Mouse (Mus musculus): Measurements from ENCODE around the gene Tgfbr3.
"Not testable (repeated sequence)": the region's sequence is repeated elsewhere in the genome, so short reads cannot be mapped to it uniquely, and the experiment has no call there.

Tgfbr3 gene

DNA sequence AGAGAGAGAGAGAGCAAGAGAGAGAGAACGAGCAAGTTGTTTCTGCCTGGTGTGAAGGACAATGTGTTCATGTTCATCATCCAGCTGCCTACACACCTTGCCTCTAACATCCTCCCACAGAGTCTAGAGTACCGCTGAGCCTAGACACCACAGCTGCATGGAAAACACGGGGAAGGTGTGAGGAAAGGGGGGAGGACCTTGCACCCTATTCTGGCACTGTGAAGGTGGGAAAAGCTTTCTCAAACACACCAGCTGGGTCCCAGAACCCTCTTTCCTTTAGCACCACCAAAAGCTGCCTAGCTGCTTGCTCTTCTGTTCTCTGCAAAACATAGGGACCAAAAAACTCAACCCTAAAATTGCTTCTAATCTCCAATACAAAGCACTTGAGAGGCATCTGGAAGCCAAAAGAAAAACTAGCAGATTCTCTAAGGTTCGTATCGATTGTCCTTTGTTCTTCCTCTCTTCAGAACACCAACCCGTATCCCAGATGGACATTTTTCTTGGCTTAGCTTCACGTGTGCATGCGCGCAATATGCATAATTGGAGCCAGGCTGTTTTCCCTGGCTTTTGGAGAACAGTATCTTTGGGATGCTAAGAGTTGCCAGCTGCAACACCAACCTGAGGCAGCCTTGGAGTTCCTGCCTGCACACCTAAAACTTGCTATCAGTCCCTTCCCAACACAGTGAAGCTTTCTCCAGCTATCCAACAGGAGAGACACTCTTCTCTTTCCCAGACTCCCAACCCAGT is 6.7 kb downstream of the Tgfbr3 start:
- DNase-seq (ENCODE audit: low read depth, low spot score) = no peak

DNA sequence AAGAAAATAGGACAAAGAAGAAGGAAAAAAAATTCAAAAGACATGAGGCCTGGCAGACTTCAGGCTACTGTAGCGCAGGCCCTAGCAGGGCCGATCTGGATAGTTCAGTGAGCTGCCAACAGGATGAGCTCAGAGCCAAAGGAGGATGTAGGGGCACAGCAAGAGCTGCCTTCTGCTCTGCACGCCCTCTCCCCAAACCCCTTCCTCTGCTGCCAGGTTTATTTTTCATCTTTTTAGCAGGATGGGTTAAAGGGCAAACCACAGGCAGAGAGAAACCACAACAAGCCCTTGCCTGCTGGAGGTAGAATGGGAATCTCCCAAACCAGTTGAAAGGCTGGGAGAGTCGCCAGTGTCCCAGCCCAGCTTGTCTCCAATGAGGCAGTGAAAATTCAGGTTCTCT is 10.2 kb downstream of the Tgfbr3 start:
- DNase-seq (ENCODE audit: low read depth, low spot score) = no peak

DNA sequence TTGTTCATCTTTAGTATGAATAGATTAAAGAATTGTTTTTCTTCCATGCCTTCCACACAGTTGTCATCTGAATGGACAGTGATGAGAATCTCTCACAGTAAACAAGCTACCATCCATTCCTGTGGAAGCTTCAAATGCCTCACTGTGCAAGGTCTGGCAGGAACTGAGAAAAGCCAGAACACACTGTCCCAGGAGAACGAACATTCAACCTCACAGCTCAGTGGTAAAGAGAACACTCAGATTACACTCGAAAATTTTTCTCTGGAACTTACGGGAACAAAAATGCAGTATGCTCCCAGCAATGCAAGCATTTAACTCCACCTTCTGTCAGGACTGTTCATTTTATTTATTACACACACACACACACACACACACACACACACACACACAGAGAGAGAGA is 13.2 kb downstream of the Tgfbr3 start:
- no peak for DNase-seq (ENCODE audit: low read depth, low spot score)

DNA sequence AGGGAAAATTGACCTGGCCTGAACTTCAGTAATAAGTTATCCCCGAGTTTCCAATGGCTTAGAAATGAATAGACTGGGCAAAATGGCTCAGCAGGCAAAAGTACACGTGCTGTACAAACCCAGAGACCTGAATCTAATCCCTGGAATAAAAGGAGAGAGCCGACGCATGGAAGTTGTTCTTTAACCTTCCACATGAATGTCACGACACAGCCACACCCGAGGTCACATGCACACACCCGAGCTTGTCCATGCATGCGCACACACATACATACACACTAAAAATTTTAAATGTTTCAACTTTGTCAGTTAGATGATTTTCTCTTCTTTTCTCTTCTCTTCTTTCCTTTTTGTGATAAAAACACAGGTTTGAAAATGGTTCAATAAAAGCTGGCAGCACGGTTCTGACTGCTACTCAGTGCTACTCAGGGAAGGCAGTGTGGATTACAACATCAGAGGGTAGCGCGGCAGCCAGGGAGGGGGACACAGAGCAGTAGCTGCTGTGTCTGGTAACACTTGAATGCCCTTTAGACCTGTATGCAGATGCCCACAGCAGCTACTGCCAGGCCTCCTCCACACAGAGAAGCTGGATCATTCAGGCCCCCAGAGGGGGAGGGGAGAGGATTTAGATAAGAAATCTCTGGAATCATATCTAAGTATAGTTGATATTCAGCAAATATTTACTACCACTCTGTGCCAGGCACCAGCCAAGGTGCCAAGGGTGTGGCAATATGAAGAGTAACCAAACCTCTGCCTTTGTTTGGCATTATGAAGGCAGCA is 17.0 kb downstream of the Tgfbr3 start:
- DNase-seq (ENCODE audit: low read depth, low spot score) = no peak

DNA sequence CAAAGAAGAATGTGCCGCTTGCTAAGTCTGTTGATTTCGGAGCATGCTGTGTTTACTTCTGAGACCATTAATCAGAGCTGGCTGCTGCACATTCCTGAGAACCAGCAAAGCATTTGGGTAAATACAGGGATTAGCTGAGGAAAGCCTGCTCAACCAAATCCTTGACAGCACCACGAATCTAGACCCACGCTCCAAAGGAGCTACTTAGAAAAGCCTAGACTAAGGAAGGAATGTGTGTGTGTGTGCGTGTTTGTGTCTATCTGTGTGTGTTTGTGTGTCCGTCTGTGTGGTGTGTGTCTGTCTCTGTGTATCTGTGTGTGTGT is 20.5 kb downstream of the Tgfbr3 start:
- DNase-seq (ENCODE audit: low read depth, low spot score) = no peak

DNA sequence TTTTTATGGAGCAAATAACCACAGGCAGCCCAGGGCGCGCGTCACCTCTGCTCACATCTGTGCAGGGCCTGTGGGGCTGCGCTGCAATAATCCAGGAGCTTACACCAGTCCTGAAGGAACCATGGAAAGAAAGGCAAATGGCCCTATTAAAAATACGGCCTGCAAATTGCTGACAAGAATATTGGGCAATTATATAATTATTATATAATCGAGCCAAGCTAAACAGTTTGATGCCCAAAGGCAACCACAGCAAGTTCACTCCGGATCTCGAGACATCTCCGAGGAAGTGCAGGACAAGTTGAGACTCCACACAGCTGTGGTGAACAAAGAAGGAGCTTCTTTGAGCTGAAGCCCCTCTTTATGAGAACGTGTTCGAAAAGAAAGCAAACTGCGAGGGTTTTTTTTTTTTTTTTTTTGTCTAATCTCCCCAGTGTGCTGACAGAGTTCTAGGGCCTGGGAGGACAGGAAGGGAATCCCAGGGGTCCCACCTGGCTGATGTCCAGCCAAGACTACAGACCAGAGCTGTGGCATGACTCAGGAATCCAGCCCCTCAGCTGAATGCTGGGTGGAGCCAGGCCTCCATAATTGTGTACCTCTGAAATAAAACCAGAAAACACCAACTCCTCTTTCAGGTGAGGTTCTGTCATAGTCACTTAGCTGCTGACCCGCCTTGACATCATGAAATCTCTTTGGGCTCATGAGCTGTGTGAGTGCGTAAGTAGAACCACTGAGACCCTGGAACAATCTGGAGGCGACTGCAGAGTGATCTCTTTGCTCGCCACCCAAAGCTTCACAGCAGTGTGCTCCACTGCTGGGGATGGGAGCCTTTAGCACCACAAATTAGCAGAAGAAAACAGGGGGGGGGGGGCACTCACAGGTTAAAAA is 21.1 kb downstream of the Tgfbr3 start:
- DNase-seq (ENCODE audit: low read depth, low spot score) = no peak

DNA sequence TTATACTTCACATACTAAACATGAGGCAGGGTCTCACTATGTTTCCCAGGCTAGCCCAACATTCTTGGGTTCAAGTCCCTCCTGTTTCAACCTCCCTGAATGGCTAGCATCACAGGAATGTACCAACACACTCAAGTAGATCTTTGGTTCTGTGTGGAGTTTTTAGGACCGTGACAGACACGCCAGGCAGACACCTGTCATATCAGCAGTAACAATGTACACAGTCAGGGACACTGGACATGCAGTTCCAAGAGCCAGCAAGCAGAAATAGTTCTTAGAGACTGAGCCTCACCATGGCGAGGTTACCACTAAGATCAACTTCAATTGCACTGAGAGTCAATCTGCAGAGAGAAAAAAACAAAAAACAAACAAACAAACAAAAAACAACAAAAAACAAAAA is 22.9 kb downstream of the Tgfbr3 start:
- no peak for DNase-seq (ENCODE audit: low read depth, low spot score)

DNA sequence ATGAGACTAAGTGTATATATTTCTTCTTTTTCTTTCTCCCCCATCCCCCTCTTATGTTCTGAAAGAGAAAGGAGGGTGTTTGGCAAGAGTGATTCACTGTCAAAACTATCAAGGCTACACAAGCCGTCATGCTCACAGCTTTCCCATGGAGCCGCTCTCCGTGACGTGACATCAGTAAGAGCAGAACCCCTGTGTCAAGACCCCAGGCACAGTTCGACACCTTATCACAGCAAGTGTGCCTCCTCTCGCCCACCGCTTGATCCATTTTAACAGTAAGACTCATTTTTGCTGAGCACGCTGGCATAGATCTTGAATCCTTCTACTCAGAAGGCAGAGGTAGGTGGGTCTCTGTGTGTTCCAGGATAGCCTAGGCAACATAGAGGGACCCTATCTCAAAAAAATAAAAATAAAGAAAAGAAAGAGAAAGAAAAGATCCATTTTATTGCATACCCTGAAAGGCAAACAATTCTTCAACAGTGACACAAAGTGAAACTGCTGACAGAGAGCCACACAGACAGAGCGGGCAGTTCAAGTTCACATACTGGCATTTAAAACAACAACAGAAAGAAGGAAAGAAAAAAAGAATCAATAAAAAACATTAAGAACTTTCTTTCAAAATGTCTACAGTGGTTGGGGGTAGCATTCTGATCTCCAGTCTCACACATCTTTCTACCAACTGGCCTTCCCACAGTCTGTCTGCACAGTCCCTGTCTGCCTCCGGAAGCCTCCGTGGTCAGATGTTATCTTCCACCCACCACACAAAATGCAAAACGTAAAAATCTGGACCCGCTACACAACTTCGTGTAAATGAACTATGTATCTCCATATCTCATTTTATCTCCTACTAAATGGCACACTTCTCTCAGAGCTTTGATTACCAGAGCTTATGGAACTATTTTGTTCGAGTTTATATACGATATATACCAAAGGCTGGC is 24.7 kb downstream of the Tgfbr3 start:
- no peak for DNase-seq (ENCODE audit: low read depth, low spot score)

DNA sequence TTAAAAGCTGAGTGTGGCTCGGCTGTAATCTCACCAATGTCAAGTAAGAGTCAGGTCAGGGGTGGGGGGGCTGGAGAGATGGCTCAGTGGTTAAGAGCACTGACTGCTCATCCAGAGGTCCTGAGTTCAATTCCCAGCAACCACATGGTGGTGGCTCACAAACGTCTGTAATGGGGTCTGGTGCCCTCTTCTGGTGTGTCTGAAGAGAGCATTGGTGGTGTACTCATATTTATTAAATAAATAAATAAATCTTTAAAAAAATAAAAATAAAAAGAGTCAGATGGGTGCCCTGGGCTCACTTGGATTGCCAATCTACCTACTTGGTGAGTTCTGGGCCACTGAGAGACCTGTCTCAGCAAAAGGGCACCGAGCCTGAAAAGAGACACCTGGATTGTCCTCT is 25.6 kb downstream of the Tgfbr3 start:
- DNase-seq (ENCODE audit: low read depth, low spot score) = no peak

DNA sequence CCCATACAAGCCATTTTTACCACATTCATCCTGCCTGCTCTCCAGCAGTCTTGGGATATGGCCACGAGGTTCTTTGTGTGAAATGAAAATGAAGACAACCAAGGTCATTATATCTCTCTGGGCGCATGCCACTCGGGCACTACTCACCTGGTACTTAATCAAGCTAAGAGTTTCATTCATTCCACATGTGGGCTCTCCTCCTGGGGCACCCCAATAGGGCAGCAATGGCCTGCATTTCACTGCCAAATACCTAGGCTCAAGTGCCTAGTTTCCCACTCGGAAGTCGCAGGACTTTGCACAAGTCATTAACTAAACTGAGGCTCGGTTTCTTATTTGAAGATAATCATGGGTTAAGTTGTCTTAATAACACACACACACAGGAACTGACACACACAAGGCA is 27.5 kb downstream of the Tgfbr3 start:
- DNase-seq (ENCODE audit: low read depth, low spot score) = no peak

DNA sequence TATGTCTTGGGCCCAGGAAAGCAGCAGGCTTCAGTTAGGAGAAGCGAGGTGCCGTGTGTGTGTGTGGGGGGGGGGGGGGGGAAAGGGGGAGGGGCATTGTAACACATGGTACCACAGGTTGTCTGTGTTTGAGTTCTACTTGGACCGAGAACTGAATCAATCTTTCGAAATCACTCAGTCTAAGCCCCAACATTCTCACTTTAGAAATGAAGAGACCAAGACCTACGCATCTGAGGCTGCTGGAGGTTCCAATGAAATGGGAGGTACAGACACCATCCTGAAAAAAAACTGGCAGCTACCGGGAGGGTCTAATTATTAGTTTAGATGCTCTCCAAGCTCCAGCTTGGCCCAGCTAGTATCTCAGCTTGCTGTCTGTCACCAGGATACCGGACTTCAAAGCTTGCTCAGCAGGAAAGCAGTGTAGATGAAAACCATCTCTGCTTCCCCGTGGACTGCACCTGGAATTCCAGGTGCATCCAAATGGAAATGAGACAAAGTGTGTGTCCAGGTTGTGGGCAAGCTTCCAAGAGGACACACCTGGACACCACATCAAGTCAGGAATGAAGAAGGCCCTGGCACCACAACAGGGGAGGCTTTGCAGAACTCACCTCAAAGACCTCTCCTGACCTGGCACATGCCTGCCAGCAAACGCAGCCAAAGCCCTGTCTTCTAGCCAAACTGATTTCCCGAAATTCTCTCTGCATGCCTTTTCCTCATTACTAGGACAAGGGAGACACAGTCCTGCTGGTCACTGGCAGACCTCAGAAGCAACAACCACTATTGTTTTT is 28.5 kb downstream of the Tgfbr3 start:
- no peak for DNase-seq (ENCODE audit: low read depth, low spot score)

DNA sequence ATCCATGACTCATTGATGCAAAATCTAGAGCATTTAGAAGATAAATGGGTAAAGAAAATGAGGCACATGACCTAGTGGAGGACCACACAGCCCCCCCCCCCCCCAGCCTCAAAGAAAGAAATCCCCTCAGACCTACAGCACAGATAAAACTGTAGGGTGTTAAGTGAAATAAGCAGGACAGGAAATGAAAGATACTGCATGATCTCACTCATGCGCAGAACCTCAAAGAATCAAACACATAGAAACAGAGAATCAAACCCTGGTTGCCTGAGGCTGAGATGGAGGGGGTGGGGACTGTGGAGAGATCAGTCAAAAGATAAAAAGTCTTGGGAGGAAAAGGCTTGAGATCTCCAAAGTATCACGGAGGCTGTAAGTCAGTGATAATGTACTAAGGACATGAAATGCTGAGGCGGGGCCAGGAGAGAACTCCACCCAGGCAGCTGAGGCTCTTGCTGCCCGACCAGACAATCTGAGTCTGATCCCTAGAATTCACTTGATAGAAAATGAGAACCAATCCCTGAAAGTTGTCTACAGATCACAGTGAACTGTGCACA is 29.9 kb downstream of the Tgfbr3 start:
- no peak for DNase-seq (ENCODE audit: low read depth, low spot score)

DNA sequence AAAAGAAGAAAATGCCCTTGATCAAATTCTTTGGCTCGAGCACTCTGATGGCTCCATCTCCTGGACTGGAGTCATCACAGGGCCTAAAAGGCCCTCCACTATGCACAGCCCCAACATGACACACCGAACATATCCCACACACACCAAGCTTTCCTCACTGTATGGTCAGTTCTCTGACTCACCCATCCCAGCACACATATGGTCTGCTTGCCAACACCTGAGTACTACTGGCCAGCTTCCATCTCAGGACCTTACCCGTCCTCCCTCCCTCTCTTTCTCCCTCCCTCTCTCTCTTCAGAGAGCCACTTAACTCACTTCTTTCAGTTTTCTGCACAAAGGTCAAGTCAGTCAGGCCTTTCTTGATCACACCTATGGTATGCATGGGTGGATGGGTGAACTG is 36.0 kb downstream of the Tgfbr3 start:
- DNase-seq (ENCODE audit: low read depth, low spot score) = no peak

DNA sequence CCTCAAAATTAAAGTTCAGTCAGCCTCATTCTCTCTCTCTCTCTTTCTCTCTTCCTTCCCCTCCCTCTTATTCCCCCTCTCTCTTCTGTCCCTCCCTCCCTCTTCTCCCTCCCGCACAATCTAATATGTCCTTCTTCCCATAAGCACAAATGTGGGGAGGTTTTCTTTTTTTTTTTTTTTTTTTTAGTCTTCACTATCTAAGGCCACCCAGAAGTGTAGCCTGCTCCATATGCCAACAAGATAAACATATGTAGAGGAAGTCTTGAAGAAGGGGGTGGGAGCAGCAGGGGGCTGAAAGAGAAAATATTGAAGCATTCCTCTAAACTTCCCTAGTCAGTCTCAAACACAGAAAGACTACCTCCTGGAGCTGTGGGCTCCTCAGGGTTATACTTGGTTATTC is 37.0 kb downstream of the Tgfbr3 start:
- DNase-seq (ENCODE audit: low read depth, low spot score) = no peak

DNA sequence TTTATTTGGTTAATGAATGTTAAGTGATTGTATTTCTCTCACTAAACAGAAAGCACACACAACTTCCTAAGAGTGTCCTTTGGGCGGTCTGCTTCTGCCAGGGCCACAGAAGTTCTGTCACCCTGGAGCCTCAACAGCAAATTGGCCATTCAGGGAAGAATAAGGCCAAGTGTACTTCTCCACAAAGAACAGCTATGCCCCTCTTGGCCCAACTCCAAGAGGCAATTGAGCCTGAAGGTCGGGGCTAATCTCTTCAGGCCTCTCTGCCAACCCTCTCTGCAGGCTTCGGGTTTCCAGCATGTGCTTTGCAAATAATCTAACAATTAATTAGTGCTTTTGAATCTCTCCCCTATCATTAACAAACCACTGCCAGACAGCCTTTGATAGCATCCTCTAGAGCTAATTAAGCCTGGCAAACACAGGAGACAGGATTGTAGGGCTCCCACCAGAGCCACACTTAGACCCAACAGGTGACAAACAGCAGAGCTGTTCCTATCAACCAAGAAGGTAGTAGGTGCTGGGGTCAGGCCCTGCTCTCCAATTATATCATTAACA is 37.6 kb downstream of the Tgfbr3 start:
- no peak for DNase-seq (ENCODE audit: low read depth, low spot score)

DNA sequence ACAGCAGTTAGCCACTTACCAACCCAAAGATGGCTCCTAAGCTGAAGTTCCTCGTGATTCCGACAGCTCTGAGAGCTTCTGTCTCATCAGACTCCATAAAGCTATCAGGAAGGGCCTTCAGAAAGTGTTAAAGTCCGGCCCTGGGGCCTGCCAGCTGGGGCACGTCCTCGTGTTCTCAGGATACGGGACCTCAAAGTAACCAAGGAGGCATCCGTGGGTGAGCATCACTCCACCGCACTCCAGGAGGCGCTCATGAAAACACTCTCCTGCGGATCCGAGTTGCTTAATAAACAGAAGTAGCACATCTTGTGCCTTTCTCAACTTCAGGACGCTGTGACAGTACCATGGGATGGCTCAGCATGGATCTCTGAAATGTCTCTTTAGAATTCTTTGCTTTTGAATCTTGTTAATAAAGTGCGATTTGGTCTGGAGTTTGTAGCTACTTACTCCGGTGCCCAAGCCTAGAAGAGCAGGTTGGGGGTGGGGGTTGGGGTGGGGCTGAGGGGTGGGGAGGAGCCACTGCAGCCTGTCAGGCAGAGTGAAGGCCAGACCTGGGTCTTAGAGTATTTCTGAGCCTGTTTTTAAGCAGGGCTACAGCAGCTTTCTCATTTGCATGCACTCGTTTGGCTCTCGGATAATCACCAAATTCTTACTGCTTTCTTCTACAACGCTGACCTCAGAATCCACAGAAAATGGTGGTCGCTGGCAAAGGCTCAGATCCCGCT is 38.7 kb downstream of the Tgfbr3 start:
- DNase-seq (ENCODE audit: low read depth, low spot score) = no peak

DNA sequence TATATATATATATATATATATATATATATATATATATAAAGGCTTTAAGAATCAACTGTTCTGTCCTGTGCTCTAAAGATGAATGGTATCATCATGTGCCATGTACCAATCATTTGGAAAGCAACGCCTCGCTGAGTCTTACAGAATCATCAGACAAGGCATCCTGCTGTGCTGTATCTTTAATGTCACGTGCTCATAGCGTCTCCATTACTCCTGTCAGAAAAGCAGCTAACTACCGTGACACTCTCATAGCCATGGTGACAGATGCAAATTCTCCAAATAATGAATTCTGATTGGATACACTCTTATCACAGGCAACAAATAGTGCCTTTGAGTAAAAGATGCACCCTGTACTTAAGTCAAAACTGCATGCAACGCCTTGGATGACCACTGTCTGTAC is 40.7 kb downstream of the Tgfbr3 start:
- no peak for DNase-seq (ENCODE audit: low read depth, low spot score)

DNA sequence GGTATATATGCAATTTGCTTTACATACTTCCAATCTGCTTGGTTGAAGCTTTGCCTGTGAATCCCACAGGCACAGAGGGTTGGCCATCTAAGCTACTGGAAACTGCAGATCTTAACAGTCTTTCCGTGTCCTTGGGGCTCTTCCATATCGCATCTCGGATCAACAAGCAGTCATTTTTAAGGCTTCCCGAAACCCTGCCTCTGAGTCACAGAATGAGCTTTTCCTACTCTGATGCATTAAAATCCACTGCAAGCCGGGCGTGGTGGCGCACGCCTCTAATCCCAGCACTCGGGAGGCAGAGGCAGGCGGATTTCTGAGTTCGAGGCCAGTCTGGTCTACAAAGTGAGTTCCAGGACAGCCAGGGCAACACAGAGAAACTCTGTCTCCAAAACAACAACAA is 41.1 kb downstream of the Tgfbr3 start:
- DNase-seq (ENCODE audit: low read depth, low spot score) = not testable (repeated sequence)

DNA sequence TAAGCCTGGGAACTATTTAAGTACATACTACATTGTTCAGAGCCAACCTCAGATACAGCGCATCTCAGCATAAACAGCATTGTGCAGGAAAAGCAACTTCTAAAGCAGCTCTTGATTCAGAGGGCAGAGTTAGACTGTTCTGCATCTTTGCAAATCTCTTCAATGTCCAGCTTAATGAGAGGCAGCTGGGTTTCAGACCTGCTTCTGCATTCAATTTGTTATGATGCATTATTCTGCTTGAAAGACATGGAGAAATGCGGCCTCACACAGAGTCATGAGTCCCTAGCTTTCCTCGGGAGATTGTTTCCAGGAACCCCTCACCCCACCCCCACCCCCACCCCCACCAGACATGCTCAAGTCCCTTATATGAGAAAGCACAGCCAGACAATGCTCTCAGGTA is 41.6 kb downstream of the Tgfbr3 start:
- DNase-seq (ENCODE audit: low read depth, low spot score) = no peak
